Mouse (Mus musculus) G1E (cell line): Measurements from ENCODE around the gene Farp2.

ENCODE experiments used
- CTCF ChIP-seq: IDR thresholded peaks from 2 replicates; pipeline ENCODE4 v1.5.1; 2012; ENCODE audit warnings: low read depth, low read length, inconsistent platforms, mixed read lengths
- GATA2 ChIP-seq: IDR thresholded peaks from 2 replicates; pipeline ENCODE4 v1.6.1; 2012; ENCODE audit warnings: low read depth, low read length, inconsistent platforms, borderline replicate concordance
- TAL1 ChIP-seq: conservative IDR thresholded peaks from 2 replicates; pipeline ENCODE4 v1.6.1; 2012; ENCODE audit warnings: low read depth, low read length, inconsistent platforms, mixed read lengths

DNA sequence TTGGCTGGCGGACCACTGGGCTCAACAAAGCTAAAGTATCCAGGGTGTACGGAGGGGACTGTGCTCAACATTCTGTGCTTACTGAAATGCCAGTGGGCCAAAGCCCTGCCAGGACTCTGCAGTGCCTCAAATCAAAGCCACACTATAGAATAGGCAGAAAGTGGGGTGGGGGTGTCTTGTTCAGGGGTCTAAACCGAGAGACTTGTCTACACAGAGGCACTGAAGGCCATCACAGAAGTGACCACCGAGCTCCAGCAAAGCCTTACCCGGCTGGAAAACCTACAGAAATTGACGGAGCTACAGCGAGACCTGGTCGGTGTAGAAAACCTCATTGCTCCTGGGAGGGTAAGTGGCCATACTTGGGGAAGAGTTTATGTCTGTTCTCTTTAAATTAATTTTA lies 97.9 kb downstream of the Farp2 start:
- TF ChIP-seq CTCF (no peak), GATA2 (no peak), TAL1 (no peak)
